ENCODE assay signal across 8 mouse cellular contexts in genomic region chr8:90868334-90868733, GRCm38 (mm10). TPM values are rescaled to one million over a fixed set of nuclear protein-coding genes. Genes with fewer than 3 reads are reported as not detected.
DNase-seq lines count a peak whose midpoint lies in the region; ATAC-seq and TF ChIP-seq lines count a peak whose summit lies in the region.

No protein-coding gene starts in this region.

- TF ChIP-seq POLR2A in embryonic fibroblast, embryonic 13.5 days (IDR thresholded peaks at IDR 0.05; ENCODE audit: low read depth, low read length), result no peak

- intact Hi-C loops in left cerebral cortex, postnatal 10 days (cut with DNase I), result no loop called here

- H3K9ac ChIP-seq in forebrain, embryonic 13.5 days, result no peak overlapping the region
- H3K9ac ChIP-seq in forebrain, embryonic 16.5 days (replicated peaks; ENCODE audit: low read depth, low read length), result no peak overlapping the region

- no peaks in the 10 kb centered on the region for H3K9me3 ChIP-seq in forebrain, embryonic 13.5 days (replicated peaks)
- H3K9me3 ChIP-seq in forebrain, embryonic 16.5 days (ENCODE audit: control insufficient read depth, low read length), result no peaks in the 10 kb centered on the region
- no peaks in the 10 kb centered on the region for H3K9me3 ChIP-seq in limb, embryonic 10.5 days (replicated peaks)

- peak; percentile 78 to 83 for DNase-seq in left cerebral cortex, adult 18-20 months (ENCODE audit: low spot score in 2 of 2)
- DNase-seq in left cerebral cortex, postnatal 10 days (ENCODE audit: extremely low spot score in 1 of 2, low spot score in 2 of 2), result no peak
- DNase-seq in limb, embryonic 10.5 days (ENCODE audit: low spot score), result no peak
- DNase-seq in thymus, postnatal 25 days, result no peak

- no peaks in the 10 kb centered on the region for H3K27me3 ChIP-seq in forebrain, embryonic 13.5 days
- no peaks in the 10 kb centered on the region for H3K27me3 ChIP-seq in forebrain, embryonic 16.5 days (replicated peaks; ENCODE audit: control insufficient read depth, insufficient read depth, low read length)
- H3K27me3 ChIP-seq in limb, embryonic 10.5 days (ENCODE audit: low read depth, poor library complexity, severe bottlenecking), result no peaks in the 10 kb centered on the region

- no peaks in the 10 kb centered on the region for H3K36me3 ChIP-seq in forebrain, embryonic 13.5 days (ENCODE audit: poor library complexity, severe bottlenecking)
- no peaks in the 10 kb centered on the region for H3K36me3 ChIP-seq in forebrain, embryonic 16.5 days (ENCODE audit: control insufficient read depth, insufficient read depth)
- H3K36me3 ChIP-seq in limb, embryonic 10.5 days, result no peaks in the 10 kb centered on the region; the same call in 1 of the 2 replicates

- WGBS in forebrain, embryonic 13.5 days, result 74% methylated on average over 4 of the region's 4 CpGs
- WGBS in forebrain, embryonic 16.5 days, result 62% methylated on average over 4 of the region's 4 CpGs
- 85% methylated on average over 4 of the region's 4 CpGs for WGBS in limb, embryonic 10.5 days

- 0 out of 2 replicates have a peak overlapping the region, but pooled peaks have one; percentile 88 for H3K27ac ChIP-seq in forebrain, embryonic 13.5 days
- no peak overlapping the region; the same call in 1 of the 2 replicates for H3K27ac ChIP-seq in forebrain, embryonic 16.5 days (ENCODE audit: low read length)
- H3K27ac ChIP-seq in embryonic fibroblast, embryonic 13.5 days (ENCODE audit: insufficient read depth, low read length), result peak overlapping the region; percentile 91
- 0 out of 2 replicates have a peak overlapping the region, but pooled peaks have one; percentile 73 for H3K27ac ChIP-seq in limb, embryonic 10.5 days

- H3K4me2 ChIP-seq in forebrain, embryonic 13.5 days, result no peak overlapping the region
- H3K4me2 ChIP-seq in forebrain, embryonic 16.5 days (ENCODE audit: low read length), result no peak overlapping the region

- no peak for TF ChIP-seq CTCF in embryonic fibroblast, embryonic 13.5 days (IDR thresholded peaks at IDR 0.05; ENCODE audit: borderline replicate concordance, insufficient read depth, low read length)

- peaks cover 46% of the 10 kb centered on the region for H3K4me1 ChIP-seq in forebrain, embryonic 13.5 days
- peaks cover 37% of the 10 kb centered on the region for H3K4me1 ChIP-seq in forebrain, embryonic 16.5 days (replicated peaks; ENCODE audit: control insufficient read depth, insufficient read depth, low read length)
- H3K4me1 ChIP-seq in embryonic fibroblast, embryonic 13.5 days (ENCODE audit: control insufficient read depth, insufficient read depth, low read length), result peaks cover 8% of the 10 kb centered on the region
- H3K4me1 ChIP-seq in limb, embryonic 10.5 days, result peaks cover 42% of the 10 kb centered on the region

- no peak for ATAC-seq in forebrain, embryonic 13.5 days
- no peak for ATAC-seq in forebrain, embryonic 16.5 days
- no peak for ATAC-seq in megakaryocyte progenitor cell, adult 5-6 weeks (replicated peaks; ENCODE audit: poor library complexity)

- H3K4me3 ChIP-seq in forebrain, embryonic 13.5 days, result no peak overlapping the region
- no peak overlapping the region for H3K4me3 ChIP-seq in forebrain, embryonic 16.5 days (replicated peaks; ENCODE audit: low read length)
- H3K4me3 ChIP-seq in embryonic fibroblast, embryonic 13.5 days (ENCODE audit: insufficient read depth, low read length), result no peak overlapping the region
- no peak overlapping the region for H3K4me3 ChIP-seq in limb, embryonic 10.5 days

RNA-seq across cellular contexts. Expression of gene Chd9, which starts 40.2 kb away (rescaled TPM):
- polyA plus RNA-seq in forebrain, embryonic 13.5 days (2015; fragmentation: Nextera tagmentation; extraction: Ambion mirVana), result 77.0 and 85.2 TPM in 2 replicates
- polyA plus RNA-seq in forebrain, embryonic 16.5 days (2015; fragmentation: Nextera tagmentation; extraction: Ambion mirVana), result 93.7 and 97.7 TPM in 2 replicates
- total RNA-seq in left cerebral cortex, adult 18-20 months (2021), result 100 to 1,000 TPM; 175 to 214 TPM
- 100 to 1,000 TPM in 1 of 2 experiments, 10 to 100 TPM in 1; 97.6 to 104 TPM for total RNA-seq in left cerebral cortex, postnatal 10 days (2021)
- polyA plus RNA-seq in embryonic fibroblast, embryonic 13.5 days (2011; ENCODE audit: insufficient read length, low read depth, missing spikeins), result 83.6 and 95.9 TPM in 2 replicates
- 35.8 and 45.5 TPM in 2 replicates for polyA plus RNA-seq in limb, embryonic 10.5 days (2016; fragmentation: Nextera tagmentation; extraction: Ambion mirVana)
- total RNA-seq in megakaryocyte progenitor cell, adult 5-6 weeks (2015), result 121 and 145 TPM in 2 replicates
- total RNA-seq in megakaryocyte progenitor cell, adult 5-6 weeks (2017), result 47.6 and 62.6 TPM in 2 replicates

RNA-seq across cellular contexts. Expression of gene Gm19935, which starts 51.1 kb away (rescaled TPM):
- polyA plus RNA-seq in forebrain, embryonic 13.5 days (2015; fragmentation: Nextera tagmentation; extraction: Ambion mirVana), result 0.43 TPM in 1 of 2 replicates, not detected in the other
- polyA plus RNA-seq in forebrain, embryonic 16.5 days (2015; fragmentation: Nextera tagmentation; extraction: Ambion mirVana), result 0.58 and 0.60 TPM in 2 replicates
- total RNA-seq in left cerebral cortex, adult 18-20 months (2021), result 1 to 10 TPM in 1 of 2 experiments, under 1 TPM in 1; 0.94 to 2.4 TPM
- under 1 TPM; 0.47 to 0.73 TPM for total RNA-seq in left cerebral cortex, postnatal 10 days (2021)
- not detected in 2 replicates for polyA plus RNA-seq in embryonic fibroblast, embryonic 13.5 days (2011; ENCODE audit: insufficient read length, low read depth, missing spikeins)
- not detected in 2 replicates for polyA plus RNA-seq in limb, embryonic 10.5 days (2016; fragmentation: Nextera tagmentation; extraction: Ambion mirVana)
- not detected in 2 replicates for total RNA-seq in megakaryocyte progenitor cell, adult 5-6 weeks (2015)
- total RNA-seq in megakaryocyte progenitor cell, adult 5-6 weeks (2017), result not detected in 2 replicates

Comparison
In these comparisons a context has a peak if more than half of its experiments do, and no peak if none do; other contexts are left out.
1. DNase-seq: peak in left cerebral cortex, adult 18-20 months (2 of 2); none in left cerebral cortex, postnatal 10 days (0 of 2), limb, embryonic 10.5 days (single experiment) and thymus, postnatal 25 days (single experiment).